Mouse (Mus musculus): ENCODE measurements around the gene Socs1.

- TF ChIP-seq CTCF (conservative IDR thresholded peaks at IDR 0.05; ENCODE audit: low read length) (no peak), NANOG (IDR thresholded peaks at IDR 0.05; ENCODE audit: borderline replicate concordance, low read length) (no peak), POU5F1 (IDR thresholded peaks at IDR 0.05; ENCODE audit: borderline replicate concordance, low read length) (no peak)
Observed at GRCm38 (mm10) chr16:10780631-10781120, 4.7 kb downstream of the Socs1 start.

All from E14TG2a.4 (cell line).